Mouse (Mus musculus): ENCODE data around the gene Cyld.

- TF ChIP-seq CTCF (IDR thresholded peaks at IDR 0.05; ENCODE audit: low read depth) = peak; percentile 65
- no peak for TF ChIP-seq EP300 (IDR thresholded peaks at IDR 0.05; ENCODE audit: low read depth)
These were observed 4.8 kb downstream of the Cyld start for GRCm38 (mm10) chr8:88701611-88702010.
